Mouse (Mus musculus): ENCODE data around the gene Psmf1. TPM values are rescaled to one million over a fixed set of nuclear protein-coding genes. Genes with fewer than 3 reads are reported as not detected.

The Psmf1 gene
- polyA plus RNA-seq, 1 experiment from 2014 or later: 41.3 TPM

DNA sequence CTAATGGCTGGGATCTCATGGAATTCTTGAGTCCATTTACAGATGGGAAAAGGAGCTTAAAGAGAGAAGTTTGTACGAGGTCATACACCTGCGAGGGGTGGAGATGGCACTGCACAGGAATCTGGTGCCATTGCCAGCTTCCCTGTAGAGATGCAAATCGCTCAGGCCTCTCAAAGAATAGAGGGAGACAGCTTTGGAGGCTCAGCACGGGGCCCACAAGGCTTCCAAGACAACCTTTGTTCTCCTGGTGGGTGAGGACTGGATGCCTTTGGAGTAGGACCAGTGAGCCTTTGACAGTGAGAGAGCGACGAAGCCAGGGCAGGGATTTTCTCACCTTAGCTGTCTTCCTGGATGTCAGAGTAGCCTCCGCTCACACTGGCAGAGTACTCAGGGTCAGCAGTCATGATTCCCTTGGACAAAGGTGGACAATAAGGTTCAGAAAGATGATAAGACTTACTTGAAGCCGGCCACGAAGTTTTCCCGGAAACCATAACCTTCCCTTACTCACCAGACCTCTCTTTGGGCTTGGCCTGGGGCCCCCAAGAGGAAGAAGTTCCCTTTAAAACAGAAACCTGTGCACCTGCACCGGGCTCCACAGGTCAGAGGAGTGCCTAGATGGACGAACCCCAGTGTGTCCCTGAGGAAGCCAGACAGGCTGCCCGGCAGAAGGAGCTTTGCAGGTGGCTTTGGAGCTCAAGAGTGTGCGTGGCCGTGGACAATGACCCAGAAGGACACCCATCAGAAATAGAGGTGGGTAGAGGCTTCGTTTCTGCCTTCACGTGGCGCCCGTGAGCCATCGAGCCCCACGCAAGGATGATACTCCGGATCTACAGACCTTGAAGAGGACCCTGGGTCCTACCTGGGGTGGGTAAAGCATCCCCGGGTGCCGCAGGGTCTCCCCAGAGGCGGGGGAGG lies 42.5 kb downstream of the Psmf1 start, which contains the start of gene Tmem74b:
Tmem74b (plus strand) TSS at position 778 of the 915 bp plus-strand sequence.
- peaks cover 36% of the 10 kb centered on the region for H3K27me3 ChIP-seq (ENCODE audit: insufficient read depth, low read length)
- no peak for TF ChIP-seq CTCF (IDR thresholded peaks at IDR 0.05; ENCODE audit: low read depth)
- peak; percentile 4 for DNase-seq

DNA sequence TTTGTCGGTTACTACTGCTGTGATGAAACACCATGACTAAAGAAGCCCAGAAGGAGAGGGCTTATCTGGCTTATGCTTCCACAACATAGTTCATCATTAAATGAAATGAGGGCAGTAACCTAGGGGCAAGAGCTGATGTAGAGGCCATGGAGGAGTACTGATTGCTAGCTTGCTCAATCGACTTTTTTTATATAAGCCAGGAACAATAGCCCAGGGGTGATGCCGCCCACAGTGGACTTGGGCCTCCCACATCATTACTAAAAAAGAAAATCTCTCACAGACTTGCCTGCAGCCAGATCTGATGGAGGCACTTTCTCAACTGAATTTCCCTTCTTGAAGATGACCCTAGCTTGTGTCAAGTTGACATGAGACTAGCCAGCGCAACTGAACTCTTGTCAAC lies 61.0 kb downstream of the Psmf1 start:
- H3K4me1 ChIP-seq (ENCODE audit: insufficient read depth): no peaks in the 10 kb centered on the region
- TF ChIP-seq CTCF (IDR thresholded peaks at IDR 0.05; ENCODE audit: low read depth): no peak
- no peak overlapping the region for H3K9ac ChIP-seq
- no peaks in the 10 kb centered on the region for H3K9me3 ChIP-seq (ENCODE audit: low read depth, low read length)
- H3K4me2 ChIP-seq: no peak overlapping the region
- no peak for ATAC-seq (ENCODE audit: insufficient read depth)
- WGBS: 81% methylated on average over 4 of the region's 4 CpGs
- H3K27ac ChIP-seq (ENCODE audit: low read depth): no peak overlapping the region
- no peaks in the 10 kb centered on the region for H3K27me3 ChIP-seq (ENCODE audit: insufficient read depth, low read length)
- no peaks in the 10 kb centered on the region for H3K36me3 ChIP-seq (ENCODE audit: insufficient read depth)
- no peak overlapping the region for H3K4me3 ChIP-seq (ENCODE audit: low read depth, low read length)
- no peak for DNase-seq

More for the DNA sequence above, 42.5 kb downstream of the Psmf1 start, which contains the start of gene Tmem74b:
- peak; percentile 12; the same call in 1 of the 2 replicates for ATAC-seq (ENCODE audit: insufficient read depth)
- Histone ChIP-seq H3K4me2 (peak within 1 kb of the TSS; percentile 99), H3K4me3 (ENCODE audit: low read depth, low read length) (peak within 1 kb of the TSS; percentile 57), H3K4me1 (ENCODE audit: insufficient read depth) (no peaks in the 10 kb centered on the region), H3K9me3 (ENCODE audit: low read depth, low read length) (no peaks in the 10 kb centered on the region), H3K9ac (peak within 1 kb of the TSS; percentile 66), H3K36me3 (ENCODE audit: insufficient read depth) (no peaks in the 10 kb centered on the region), H3K27ac (ENCODE audit: low read depth) (no peak within 1 kb of the TSS)
- WGBS: 5% methylated on average over 24 of the region's 25 CpGs

GRCm38 (mm10) chr2:151682357-151682756 lies 61.6 kb downstream of the Psmf1 start:
- H3K4me2 ChIP-seq: no peak overlapping the region
- TF ChIP-seq CTCF (IDR thresholded peaks at IDR 0.05; ENCODE audit: low read depth): peak; percentile 68
- peak; percentile 55 for DNase-seq
- WGBS: 45% methylated on average over 3 of the region's 3 CpGs
- ATAC-seq (ENCODE audit: insufficient read depth): no peak; the same call in 1 of the 2 replicates
- H3K27me3 ChIP-seq (ENCODE audit: insufficient read depth, low read length): no peaks in the 10 kb centered on the region
- no peak overlapping the region for H3K4me3 ChIP-seq (ENCODE audit: low read depth, low read length)
- no peaks in the 10 kb centered on the region for H3K36me3 ChIP-seq (ENCODE audit: insufficient read depth)
- H3K9ac ChIP-seq: no peak overlapping the region
- no peaks in the 10 kb centered on the region for H3K4me1 ChIP-seq (ENCODE audit: insufficient read depth)
- H3K27ac ChIP-seq (ENCODE audit: low read depth): no peak overlapping the region
- H3K9me3 ChIP-seq (ENCODE audit: low read depth, low read length): no peaks in the 10 kb centered on the region

- DNase-seq: peak; percentile 28
- Histone ChIP-seq H3K9ac (no peak overlapping the region), H3K27ac (ENCODE audit: low read depth) (no peak overlapping the region), H3K4me3 (ENCODE audit: low read depth, low read length) (no peak overlapping the region), H3K4me2 (no peak overlapping the region), H3K36me3 (ENCODE audit: insufficient read depth) (no peaks in the 10 kb centered on the region), H3K27me3 (ENCODE audit: insufficient read depth, low read length) (no peaks in the 10 kb centered on the region), H3K4me1 (ENCODE audit: insufficient read depth) (no peaks in the 10 kb centered on the region), H3K9me3 (ENCODE audit: low read depth, low read length) (no peaks in the 10 kb centered on the region)
- ATAC-seq (ENCODE audit: insufficient read depth): no peak
- TF ChIP-seq CTCF (IDR thresholded peaks at IDR 0.05; ENCODE audit: low read depth): peak; percentile 16; the same call in 1 of the 2 replicates
- 53% methylated on average over 2 of the region's 2 CpGs for WGBS
Observed at GRCm38 (mm10) chr2:151676234-151676633, 67.8 kb downstream of the Psmf1 start.

DNA sequence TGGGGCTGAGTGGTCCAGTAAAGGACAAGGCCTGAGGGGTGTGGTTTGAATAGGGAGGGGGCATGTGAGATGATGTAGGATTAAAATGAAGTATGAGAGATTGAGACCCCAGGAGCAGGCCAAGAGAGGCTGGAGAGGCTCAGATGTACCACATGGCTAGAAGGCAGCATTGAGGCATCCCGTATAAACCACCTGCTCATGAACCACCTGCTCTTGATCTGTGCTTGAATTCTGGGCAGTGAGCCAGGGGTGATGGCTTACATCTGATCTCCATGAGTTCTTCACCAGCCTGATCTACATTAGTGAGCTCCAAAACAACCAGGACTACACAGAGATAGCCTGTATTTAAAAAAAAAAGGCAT lies 73.0 kb downstream of the Psmf1 start:
- TF ChIP-seq CTCF (IDR thresholded peaks at IDR 0.05; ENCODE audit: low read depth): no peak
- H3K4me3 ChIP-seq (ENCODE audit: low read depth, low read length): no peak overlapping the region
- no peaks in the 10 kb centered on the region for H3K9me3 ChIP-seq (ENCODE audit: low read depth, low read length)
- ATAC-seq (ENCODE audit: insufficient read depth) (no peak; the same call in 1 of the 2 replicates), DNase-seq (no peak)
- no peak overlapping the region for H3K9ac ChIP-seq
- no peaks in the 10 kb centered on the region for H3K36me3 ChIP-seq (ENCODE audit: insufficient read depth)
- H3K27ac ChIP-seq (ENCODE audit: low read depth): no peak overlapping the region
- H3K4me2 ChIP-seq: no peak overlapping the region
- 48% methylated on average over 1 of the region's 1 CpGs for WGBS
- no peaks in the 10 kb centered on the region for H3K27me3 ChIP-seq (ENCODE audit: insufficient read depth, low read length)
- H3K4me1 ChIP-seq (ENCODE audit: insufficient read depth): no peaks in the 10 kb centered on the region

DNA sequence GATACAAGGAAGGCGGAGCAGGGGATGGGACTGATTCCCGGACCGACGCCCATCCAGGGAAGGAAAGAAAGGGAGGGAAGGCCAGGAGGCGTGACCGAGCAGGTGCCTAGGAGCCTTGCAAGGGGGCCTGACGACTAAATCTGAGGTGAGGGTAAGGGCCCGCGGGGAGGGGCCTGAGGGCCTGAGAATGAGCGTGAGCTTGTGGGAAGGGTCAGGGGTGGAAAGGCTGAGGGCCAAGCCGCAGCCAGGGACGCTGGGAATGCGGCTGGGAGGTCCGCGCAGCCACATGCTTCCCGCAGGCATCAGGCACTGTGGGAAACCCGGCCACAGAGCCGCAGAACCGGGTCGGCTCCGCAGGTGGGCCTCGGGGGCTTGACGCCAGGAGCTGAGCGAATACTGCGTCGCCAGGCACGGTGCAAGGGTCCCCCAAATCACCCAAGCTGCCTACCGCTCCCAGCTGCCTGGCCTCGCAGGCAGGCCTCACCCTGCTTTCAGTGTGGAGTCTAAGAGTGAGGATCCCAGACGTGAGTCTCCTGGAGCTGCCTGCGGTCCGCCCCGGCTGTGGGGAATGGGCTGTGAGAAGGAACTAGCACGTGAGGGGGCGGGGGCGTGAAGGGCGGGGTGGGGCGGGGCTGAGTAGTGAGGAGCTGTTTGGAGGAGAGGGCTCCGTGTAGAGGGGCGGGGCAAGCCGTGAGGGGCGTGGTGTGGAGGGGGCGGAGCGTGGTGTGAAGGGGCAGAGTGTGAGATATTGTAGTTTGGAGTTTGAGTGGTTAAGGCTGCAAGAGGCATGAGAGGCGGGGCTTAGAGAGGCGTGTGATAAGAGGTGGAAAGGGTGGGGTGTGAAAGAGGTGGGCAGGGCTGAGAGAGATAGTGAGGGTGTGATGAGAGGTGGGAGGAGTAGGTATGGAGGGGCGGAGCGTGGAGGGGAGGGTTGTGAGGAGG lies 73.7 kb downstream of the Psmf1 start:
- Histone ChIP-seq H3K4me1 (ENCODE audit: insufficient read depth) (no peaks in the 10 kb centered on the region), H3K27ac (ENCODE audit: low read depth) (no peak overlapping the region), H3K27me3 (ENCODE audit: insufficient read depth, low read length) (no peaks in the 10 kb centered on the region), H3K9ac (no peak overlapping the region), H3K9me3 (ENCODE audit: low read depth, low read length) (no peaks in the 10 kb centered on the region), H3K4me2 (peak overlapping the region; percentile 7; the same call in 1 of the 2 replicates), H3K4me3 (ENCODE audit: low read depth, low read length) (no peak overlapping the region), H3K36me3 (ENCODE audit: insufficient read depth) (no peaks in the 10 kb centered on the region)
- no peak for TF ChIP-seq CTCF (IDR thresholded peaks at IDR 0.05; ENCODE audit: low read depth)
- WGBS: 35% methylated on average over 48 of the region's 48 CpGs
- DNase-seq (no peak), ATAC-seq (ENCODE audit: insufficient read depth) (peak; percentile 41; the same call in 1 of the 2 replicates)

Measured in lung, embryonic 14.5 days (tissue).